Mouse (Mus musculus) adrenal gland, postnatal 4 days (tissue): ENCODE results near the gene Bmf. TPM values are rescaled to one million over a fixed set of nuclear protein-coding genes. Genes with fewer than 3 reads are reported as not detected.

Source experiments
- DNase-seq, 2 experiments: peaks; one replicate each; pipeline ENCODE4 v3.0.0; 2021 to 2022; ENCODE audit warnings: low spot score in 2 of 2, mixed read lengths in 2 of 2
- total RNA-seq, 2 experiments: library from RNA; stranded (reverse); gene quantifications; 2 replicates each; pipeline ENCODE4 v1.2.3; 2021

Bmf gene
- total RNA-seq, 2 experiments from 2014 or later = 30.9 to 35.7 TPM

GRCm38 (mm10) chr2:118520042-118520933 is 29.2 kb downstream of the Bmf start:
- DNase-seq = no peak

- no peak for DNase-seq
Observed at GRCm38 (mm10) chr2:118512418-118513377, 36.8 kb downstream of the Bmf start.

- DNase-seq = no peak
Observed at GRCm38 (mm10) chr2:118511779-118512417, 37.6 kb downstream of the Bmf start.

- DNase-seq = peak; percentile 78 to 84
Observed at GRCm38 (mm10) chr2:118510447-118511310, 38.8 kb downstream of the Bmf start.

- no peak for DNase-seq
Observed at GRCm38 (mm10) chr2:118509688-118510446, 39.6 kb downstream of the Bmf start.

- DNase-seq = no peak
Observed at GRCm38 (mm10) chr2:118507126-118507525, 42.4 kb downstream of the Bmf start.

GRCm38 (mm10) chr2:118500191-118500590 is 49.3 kb downstream of the Bmf start:
- DNase-seq = no peak

GRCm38 (mm10) chr2:118499135-118499961 is 50.1 kb downstream of the Bmf start:
- no peak for DNase-seq

GRCm38 (mm10) chr2:118498476-118498875 is 51.0 kb downstream of the Bmf start:
- no peak for DNase-seq

- DNase-seq = no peak
Observed at GRCm38 (mm10) chr2:118497890-118498289, 51.6 kb downstream of the Bmf start.

- DNase-seq = no peak
Observed at GRCm38 (mm10) chr2:118495024-118495423, 54.5 kb downstream of the Bmf start.

GRCm38 (mm10) chr2:118491741-118492395 is 57.6 kb downstream of the Bmf start:
- no peak for DNase-seq

- no peak for DNase-seq
Observed at GRCm38 (mm10) chr2:118491281-118491731, 58.2 kb downstream of the Bmf start.

- DNase-seq = peak; percentile 32 to 51
Observed at GRCm38 (mm10) chr2:118490241-118491091, 59.0 kb downstream of the Bmf start.

GRCm38 (mm10) chr2:118487806-118488205 is 61.7 kb downstream of the Bmf start:
- DNase-seq = no peak

- DNase-seq = peak; percentile 77 to 80
Observed at GRCm38 (mm10) chr2:118486933-118487332, 62.6 kb downstream of the Bmf start.

GRCm38 (mm10) chr2:118485415-118485814 is 64.1 kb downstream of the Bmf start:
- DNase-seq = no peak
